Mouse (Mus musculus): ENCODE results near the gene Ddx11. TPM values are rescaled to one million over a fixed set of nuclear protein-coding genes. Genes with fewer than 3 reads are reported as not detected.
A peak's percentile ranks its signal among the peaks of the same experiment; 100 is the strongest.
"Not testable (repeated sequence)": the region's sequence is repeated elsewhere in the genome, so short reads cannot be mapped to it uniquely, and the experiment has no call there.

The Ddx11 gene
- polyA plus RNA-seq, 1 experiment from 2014 or later = 24.1 TPM

- Histone ChIP-seq H3K9me3 (ENCODE audit: control insufficient read depth, low read length) (no peaks in the 10 kb centered on the region), H3K4me2 (peak overlapping the region; percentile 79), H3K27ac (ENCODE audit: low read depth, low read length) (no peak overlapping the region), H3K36me3 (ENCODE audit: control insufficient read depth, insufficient read depth, low read length) (peaks cover 16% of the 10 kb centered on the region; the same call in 1 of the 2 replicates), H3K27me3 (replicated peaks; ENCODE audit: control insufficient read depth, insufficient read depth, low read length) (no peaks in the 10 kb centered on the region), H3K9ac (ENCODE audit: low read depth, low read length) (no peak overlapping the region), H3K4me1 (replicated peaks; ENCODE audit: control insufficient read depth, insufficient read depth, low read length) (0 out of 2 replicates have a peak, but pooled peaks cover 9% of the 10 kb centered on the region), H3K4me3 (ENCODE audit: low read depth, low read length) (no peak overlapping the region)
- no peak for DNase-seq (ENCODE audit: low spot score)
- no peak for ATAC-seq (replicated peaks; ENCODE audit: low FRiP score)
- WGBS = 74% methylated on average over 5 of the region's 5 CpGs
Observed at GRCm38 (mm10) chr17:66125211-66125610, 1.9 kb downstream of the Ddx11 start.

- WGBS = 92% methylated on average over 9 of the region's 9 CpGs
- H3K27ac ChIP-seq (ENCODE audit: low read depth, low read length) = no peak overlapping the region
- ATAC-seq (replicated peaks; ENCODE audit: low FRiP score) (no peak), DNase-seq (ENCODE audit: low spot score) (no peak)
- no peak overlapping the region for H3K4me2 ChIP-seq
- no peak overlapping the region for H3K4me3 ChIP-seq (ENCODE audit: low read depth, low read length)
- no peaks in the 10 kb centered on the region for H3K9me3 ChIP-seq (ENCODE audit: control insufficient read depth, low read length)
- H3K27me3 ChIP-seq (replicated peaks; ENCODE audit: control insufficient read depth, insufficient read depth, low read length) = no peaks in the 10 kb centered on the region
- H3K4me1 ChIP-seq (replicated peaks; ENCODE audit: control insufficient read depth, insufficient read depth, low read length) = no peaks in the 10 kb centered on the region
- H3K36me3 ChIP-seq (ENCODE audit: control insufficient read depth, insufficient read depth, low read length) = peaks cover 53% of the 10 kb centered on the region
- H3K9ac ChIP-seq (ENCODE audit: low read depth, low read length) = no peak overlapping the region
Observed at GRCm38 (mm10) chr17:66130371-66130770, 7.1 kb downstream of the Ddx11 start.

- ATAC-seq (replicated peaks; ENCODE audit: low FRiP score) = 0 out of 2 replicates have a peak, but pooled peaks have one; percentile 39
- Histone ChIP-seq H3K27me3 (replicated peaks; ENCODE audit: control insufficient read depth, insufficient read depth, low read length) (no peaks in the 10 kb centered on the region), H3K36me3 (ENCODE audit: control insufficient read depth, insufficient read depth, low read length) (peaks cover 59% of the 10 kb centered on the region), H3K4me3 (ENCODE audit: low read depth, low read length) (no peak overlapping the region), H3K4me1 (replicated peaks; ENCODE audit: control insufficient read depth, insufficient read depth, low read length) (no peaks in the 10 kb centered on the region), H3K9ac (ENCODE audit: low read depth, low read length) (no peak overlapping the region), H3K4me2 (no peak overlapping the region), H3K9me3 (ENCODE audit: control insufficient read depth, low read length) (no peaks in the 10 kb centered on the region), H3K27ac (ENCODE audit: low read depth, low read length) (no peak overlapping the region)
- DNase-seq (ENCODE audit: low spot score) = no peak
- 91% methylated on average over 4 of the region's 4 CpGs for WGBS
Observed at GRCm38 (mm10) chr17:66131212-66131611, 7.9 kb downstream of the Ddx11 start.

GRCm38 (mm10) chr17:66152706-66153662, 29.7 kb downstream of the Ddx11 start:
- not testable (repeated sequence) for H3K9ac ChIP-seq (ENCODE audit: low read depth, low read length); H3K4me3 ChIP-seq (ENCODE audit: low read depth, low read length); H3K27me3 ChIP-seq (replicated peaks; ENCODE audit: control insufficient read depth, insufficient read depth, low read length); H3K4me1 ChIP-seq (replicated peaks; ENCODE audit: control insufficient read depth, insufficient read depth, low read length); H3K9me3 ChIP-seq (ENCODE audit: control insufficient read depth, low read length); H3K4me2 ChIP-seq; DNase-seq (ENCODE audit: low spot score); H3K27ac ChIP-seq (ENCODE audit: low read depth, low read length)
- peaks cover 20% of the 10 kb centered on the region for H3K36me3 ChIP-seq (ENCODE audit: control insufficient read depth, insufficient read depth, low read length)
- peak; percentile 66 for ATAC-seq (replicated peaks; ENCODE audit: low FRiP score)
- WGBS = 85% methylated on average over 5 of the region's 8 CpGs

GRCm38 (mm10) chr17:66153735-66154423, 30.6 kb downstream of the Ddx11 start:
- H3K27ac ChIP-seq (ENCODE audit: low read depth, low read length); DNase-seq (ENCODE audit: low spot score); H3K9ac ChIP-seq (ENCODE audit: low read depth, low read length); H3K4me3 ChIP-seq (ENCODE audit: low read depth, low read length); H3K4me2 ChIP-seq; H3K4me1 ChIP-seq (replicated peaks; ENCODE audit: control insufficient read depth, insufficient read depth, low read length); H3K9me3 ChIP-seq (ENCODE audit: control insufficient read depth, low read length); ATAC-seq (replicated peaks; ENCODE audit: low FRiP score); H3K27me3 ChIP-seq (replicated peaks; ENCODE audit: control insufficient read depth, insufficient read depth, low read length): not testable (repeated sequence)
- WGBS = 90% methylated on average over 4 of the region's 4 CpGs
- peaks cover 11% of the 10 kb centered on the region; the same call in 1 of the 2 replicates for H3K36me3 ChIP-seq (ENCODE audit: control insufficient read depth, insufficient read depth, low read length)

- no peak overlapping the region for H3K9ac ChIP-seq (ENCODE audit: low read depth, low read length)
- 72% methylated on average over 2 of the region's 2 CpGs for WGBS
- H3K36me3 ChIP-seq (ENCODE audit: control insufficient read depth, insufficient read depth, low read length) = peaks cover 5% of the 10 kb centered on the region; the same call in 1 of the 2 replicates
- H3K27me3 ChIP-seq (replicated peaks; ENCODE audit: control insufficient read depth, insufficient read depth, low read length) = no peaks in the 10 kb centered on the region
- H3K4me3 ChIP-seq (ENCODE audit: low read depth, low read length) = no peak overlapping the region
- H3K27ac ChIP-seq (ENCODE audit: low read depth, low read length) = no peak overlapping the region
- no peak overlapping the region for H3K4me2 ChIP-seq
- no peaks in the 10 kb centered on the region for H3K4me1 ChIP-seq (replicated peaks; ENCODE audit: control insufficient read depth, insufficient read depth, low read length)
- ATAC-seq (replicated peaks; ENCODE audit: low FRiP score) (no peak), DNase-seq (ENCODE audit: low spot score) (no peak)
- H3K9me3 ChIP-seq (ENCODE audit: control insufficient read depth, low read length) = 0 out of 2 replicates have a peak, but pooled peaks cover 2% of the 10 kb centered on the region
Observed at GRCm38 (mm10) chr17:66154876-66155275, 31.6 kb downstream of the Ddx11 start.

GRCm38 (mm10) chr17:66158271-66158670, 35.0 kb downstream of the Ddx11 start:
- no peak overlapping the region for H3K9ac ChIP-seq (ENCODE audit: low read depth, low read length)
- WGBS = 85% methylated on average over 5 of the region's 5 CpGs
- H3K27me3 ChIP-seq (replicated peaks; ENCODE audit: control insufficient read depth, insufficient read depth, low read length) = no peaks in the 10 kb centered on the region
- H3K4me3 ChIP-seq (ENCODE audit: low read depth, low read length) = no peak overlapping the region
- no peak overlapping the region for H3K27ac ChIP-seq (ENCODE audit: low read depth, low read length)
- peaks cover 6% of the 10 kb centered on the region; the same call in 1 of the 2 replicates for H3K9me3 ChIP-seq (ENCODE audit: control insufficient read depth, low read length)
- DNase-seq (ENCODE audit: low spot score) (no peak), ATAC-seq (replicated peaks; ENCODE audit: low FRiP score) (no peak)
- no peak overlapping the region for H3K4me2 ChIP-seq
- H3K4me1 ChIP-seq (replicated peaks; ENCODE audit: control insufficient read depth, insufficient read depth, low read length) = no peaks in the 10 kb centered on the region
- H3K36me3 ChIP-seq (ENCODE audit: control insufficient read depth, insufficient read depth, low read length) = no peaks in the 10 kb centered on the region

GRCm38 (mm10) chr17:66167141-66167540, 43.8 kb downstream of the Ddx11 start:
- not testable (repeated sequence) for H3K9me3 ChIP-seq (ENCODE audit: control insufficient read depth, low read length); H3K36me3 ChIP-seq (ENCODE audit: control insufficient read depth, insufficient read depth, low read length); H3K4me1 ChIP-seq (replicated peaks; ENCODE audit: control insufficient read depth, insufficient read depth, low read length); ATAC-seq (replicated peaks; ENCODE audit: low FRiP score); H3K4me2 ChIP-seq; H3K27me3 ChIP-seq (replicated peaks; ENCODE audit: control insufficient read depth, insufficient read depth, low read length); H3K9ac ChIP-seq (ENCODE audit: low read depth, low read length); DNase-seq (ENCODE audit: low spot score); H3K4me3 ChIP-seq (ENCODE audit: low read depth, low read length); H3K27ac ChIP-seq (ENCODE audit: low read depth, low read length)
- WGBS = 93% methylated on average over 5 of the region's 5 CpGs
